Mouse (Mus musculus): ENCODE measurements at regions not wholly inside any gene's neighbourhood (a gene's known extent, or its start where the extent isn't known, plus 50 kb on each side); places are given as distances from the start of the nearest gene placed in this dataset.

DNA sequence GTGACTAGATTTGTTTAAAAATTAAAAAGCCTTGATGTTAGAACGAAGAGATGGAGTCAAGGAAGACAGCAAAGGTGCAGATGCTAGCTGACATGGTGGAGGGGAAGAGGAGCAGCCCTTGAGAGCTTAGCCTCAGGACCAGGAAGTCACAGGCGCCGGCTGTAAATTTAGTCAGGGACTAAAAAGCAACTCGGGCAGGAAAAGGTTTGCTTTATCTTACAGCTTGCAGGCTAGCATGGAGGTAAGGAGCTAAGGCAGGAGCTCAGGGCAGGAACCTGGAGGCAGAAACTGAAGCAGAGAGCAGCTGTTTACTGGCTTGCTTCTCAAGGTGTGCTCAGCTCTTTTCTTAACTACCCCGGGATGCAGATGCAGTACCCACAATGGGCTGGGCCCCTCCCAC lies 68.3 kb upstream of the Tmem150c start:
- Histone ChIP-seq H3K9me3 (replicated peaks; ENCODE audit: low read length) (0 out of 2 replicates have a peak, but pooled peaks cover 3% of the 10 kb centered on the region), H3K4me2 (ENCODE audit: low read length) (no peak overlapping the region), H3K36me3 (ENCODE audit: insufficient read depth, low read length) (no peaks in the 10 kb centered on the region), H3K27ac (no peak overlapping the region), H3K4me1 (replicated peaks; ENCODE audit: insufficient read depth, low read length) (0 out of 2 replicates have a peak, but pooled peaks cover 4% of the 10 kb centered on the region), H3K4me3 (replicated peaks; ENCODE audit: low read depth, low read length) (no peak overlapping the region), H3K27me3 (ENCODE audit: insufficient read depth, low read length) (no peaks in the 10 kb centered on the region), H3K9ac (ENCODE audit: low read depth, low read length) (no peak overlapping the region)
- no peak for DNase-seq (ENCODE audit: low spot score)
- no peak for ATAC-seq (replicated peaks; ENCODE audit: low FRiP score, low read depth)
- WGBS = 39% methylated on average over 5 of the region's 5 CpGs
- no peak for TF ChIP-seq CTCF (IDR thresholded peaks at IDR 0.05; ENCODE audit: low read depth)

DNA sequence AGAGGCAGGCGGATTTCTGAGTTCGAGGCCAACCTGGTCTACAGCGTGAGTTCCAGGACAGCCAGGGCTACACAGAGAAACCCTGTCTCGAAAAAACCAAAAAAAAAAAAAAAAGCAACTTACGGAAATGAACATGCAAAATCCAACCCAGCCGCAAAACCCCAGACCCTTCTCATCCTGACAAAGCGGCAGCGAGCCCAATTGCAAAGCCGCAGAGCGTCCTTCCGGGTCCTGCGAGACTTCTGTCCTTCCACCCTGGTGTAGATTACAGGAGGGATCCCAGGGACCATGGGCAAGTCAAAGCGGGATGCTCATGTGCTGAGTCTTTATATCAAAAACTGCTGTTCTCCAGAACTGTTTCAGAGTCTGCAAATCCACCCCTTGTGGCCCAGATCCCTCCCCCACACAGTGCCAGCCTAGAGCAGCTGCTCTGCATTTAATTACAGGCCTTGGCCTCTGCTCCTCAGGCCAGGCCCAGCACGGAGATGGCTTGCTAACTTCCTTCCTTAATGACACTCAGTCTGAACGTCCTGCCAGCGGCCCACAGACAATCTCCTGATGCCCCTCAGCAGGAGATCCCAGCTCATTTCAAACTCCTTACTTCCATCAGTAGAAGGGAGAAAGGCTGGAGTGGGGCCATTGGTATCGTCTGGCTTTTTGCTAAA lies 67.1 kb upstream of the Tmem150c start:
- Histone ChIP-seq H3K9ac (ENCODE audit: low read depth, low read length) (no peak overlapping the region), H3K4me2 (ENCODE audit: low read length) (no peak overlapping the region), H3K4me3 (replicated peaks; ENCODE audit: low read depth, low read length) (no peak overlapping the region), H3K27me3 (ENCODE audit: insufficient read depth, low read length) (no peaks in the 10 kb centered on the region), H3K27ac (0 out of 2 replicates have a peak overlapping the region, but pooled peaks have one; percentile 36), H3K4me1 (replicated peaks; ENCODE audit: insufficient read depth, low read length) (0 out of 2 replicates have a peak, but pooled peaks cover 4% of the 10 kb centered on the region), H3K9me3 (replicated peaks; ENCODE audit: low read length) (0 out of 2 replicates have a peak, but pooled peaks cover 3% of the 10 kb centered on the region), H3K36me3 (ENCODE audit: insufficient read depth, low read length) (no peaks in the 10 kb centered on the region)
- peak; percentile 39 for DNase-seq (ENCODE audit: low spot score)
- 71% methylated on average over 17 of the region's 17 CpGs for WGBS
- TF ChIP-seq CTCF (IDR thresholded peaks at IDR 0.05; ENCODE audit: low read depth) = no peak
- no peak; the same call in 1 of the 2 replicates for ATAC-seq (replicated peaks; ENCODE audit: low FRiP score, low read depth)

DNA sequence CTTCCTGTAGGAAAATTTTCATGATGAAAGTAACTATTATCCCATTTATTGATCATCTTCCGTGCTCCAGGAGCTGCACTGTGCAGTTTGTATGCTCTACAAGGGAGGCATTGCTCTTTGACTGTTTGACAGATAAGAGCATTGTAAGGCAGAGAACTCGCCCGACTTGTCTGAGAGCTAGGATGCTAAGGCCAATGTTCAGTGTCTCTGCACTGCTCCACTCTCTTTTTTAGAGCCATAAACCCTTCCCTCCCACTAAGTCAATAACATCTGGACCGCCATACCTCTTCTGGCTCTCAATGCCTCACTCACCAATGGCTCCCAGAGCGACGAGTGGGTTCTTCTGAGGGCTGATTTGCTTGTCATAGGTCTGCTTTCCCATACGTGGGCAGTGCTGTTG lies 65.9 kb upstream of the Tmem150c start:
- no peak for ATAC-seq (replicated peaks; ENCODE audit: low FRiP score, low read depth)
- 73% methylated on average over 7 of the region's 7 CpGs for WGBS
- no peak for DNase-seq (ENCODE audit: low spot score)

DNA sequence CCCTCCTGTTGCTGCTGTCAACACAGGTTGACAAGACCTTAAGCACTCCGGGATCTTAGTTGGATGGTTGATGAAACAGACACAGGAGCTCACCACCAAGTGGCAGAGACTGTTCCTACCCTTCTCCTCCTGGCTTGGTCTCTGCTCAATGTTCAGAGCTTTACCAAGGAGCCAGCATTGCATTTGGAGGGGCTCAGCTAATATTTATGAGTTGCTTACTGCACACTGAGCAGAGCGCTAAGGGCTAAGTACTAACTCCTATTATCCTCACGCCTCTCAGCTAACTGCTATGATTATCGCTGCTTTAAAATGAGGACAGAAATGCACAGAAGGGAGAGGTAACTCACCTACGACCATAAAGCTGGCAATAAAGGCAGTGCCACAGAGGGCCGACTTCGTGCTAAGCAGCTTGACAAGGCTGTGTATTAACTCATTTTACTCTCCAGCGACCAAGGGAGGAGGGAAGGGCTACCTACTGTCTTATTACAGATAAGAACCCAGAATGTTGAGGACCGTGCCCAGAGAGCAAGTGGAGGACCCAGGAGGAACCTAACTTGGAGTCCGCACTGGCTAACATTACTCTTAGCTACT lies 65.3 kb upstream of the Tmem150c start:
- H3K27me3 ChIP-seq (ENCODE audit: insufficient read depth, low read length) = no peaks in the 10 kb centered on the region
- 0 out of 2 replicates have a peak, but pooled peaks cover 3% of the 10 kb centered on the region for H3K9me3 ChIP-seq (replicated peaks; ENCODE audit: low read length)
- no peak overlapping the region for H3K9ac ChIP-seq (ENCODE audit: low read depth, low read length)
- H3K27ac ChIP-seq = no peak overlapping the region
- DNase-seq (ENCODE audit: low spot score) (no peak), ATAC-seq (replicated peaks; ENCODE audit: low FRiP score, low read depth) (no peak)
- WGBS = 67% methylated on average over 10 of the region's 10 CpGs
- H3K4me3 ChIP-seq (replicated peaks; ENCODE audit: low read depth, low read length) = no peak overlapping the region
- H3K4me1 ChIP-seq (replicated peaks; ENCODE audit: insufficient read depth, low read length) = 0 out of 2 replicates have a peak, but pooled peaks cover 4% of the 10 kb centered on the region
- no peaks in the 10 kb centered on the region for H3K36me3 ChIP-seq (ENCODE audit: insufficient read depth, low read length)
- no peak for TF ChIP-seq CTCF (IDR thresholded peaks at IDR 0.05; ENCODE audit: low read depth)
- H3K4me2 ChIP-seq (ENCODE audit: low read length) = no peak overlapping the region

More for the DNA sequence above, 65.9 kb upstream of the Tmem150c start:
- Histone ChIP-seq H3K4me2 (ENCODE audit: low read length) (no peak overlapping the region), H3K27me3 (ENCODE audit: insufficient read depth, low read length) (no peaks in the 10 kb centered on the region), H3K4me1 (replicated peaks; ENCODE audit: insufficient read depth, low read length) (0 out of 2 replicates have a peak, but pooled peaks cover 4% of the 10 kb centered on the region), H3K36me3 (ENCODE audit: insufficient read depth, low read length) (no peaks in the 10 kb centered on the region), H3K4me3 (replicated peaks; ENCODE audit: low read depth, low read length) (no peak overlapping the region), H3K27ac (no peak overlapping the region), H3K9me3 (replicated peaks; ENCODE audit: low read length) (0 out of 2 replicates have a peak, but pooled peaks cover 3% of the 10 kb centered on the region), H3K9ac (ENCODE audit: low read depth, low read length) (no peak overlapping the region)
- no peak for TF ChIP-seq CTCF (IDR thresholded peaks at IDR 0.05; ENCODE audit: low read depth)

DNA sequence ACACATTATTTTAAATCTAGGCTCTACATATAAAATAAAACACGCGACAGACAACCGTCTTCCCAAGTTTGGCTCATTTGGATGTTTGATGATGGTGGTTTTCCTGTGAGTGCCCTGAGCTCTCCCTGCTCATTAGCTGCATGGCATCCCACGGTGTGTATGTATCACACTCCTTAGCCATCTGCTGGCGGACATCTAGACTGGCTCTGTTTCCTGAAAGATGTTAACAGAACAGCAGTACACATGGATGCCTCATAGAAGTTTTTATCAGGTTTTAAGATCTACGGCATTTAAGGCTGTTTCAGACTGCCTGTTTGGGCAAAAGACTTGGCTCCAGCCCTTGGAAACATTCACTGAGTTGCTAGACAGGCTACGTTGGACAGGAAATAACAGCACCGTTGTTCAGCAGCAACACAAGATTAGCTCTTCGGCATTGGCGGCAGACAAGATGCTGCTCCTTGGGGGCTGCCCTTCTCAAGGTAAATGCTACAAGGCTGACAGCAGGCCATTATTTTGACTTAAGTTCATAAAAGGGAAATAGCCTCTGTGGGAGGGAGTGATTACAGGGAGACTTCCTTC lies 61.5 kb upstream of the Tmem150c start:
- H3K27me3 ChIP-seq (ENCODE audit: insufficient read depth, low read length) = no peaks in the 10 kb centered on the region
- peak; percentile 31; the same call in 1 of the 2 replicates for TF ChIP-seq CTCF (IDR thresholded peaks at IDR 0.05; ENCODE audit: low read depth)
- no peak overlapping the region; the same call in 1 of the 2 replicates for H3K27ac ChIP-seq
- no peak overlapping the region for H3K9ac ChIP-seq (ENCODE audit: low read depth, low read length)
- ATAC-seq (replicated peaks; ENCODE audit: low FRiP score, low read depth) = no peak
- WGBS = 32% methylated on average over 10 of the region's 10 CpGs
- DNase-seq (ENCODE audit: low spot score) = peak; percentile 51
- H3K4me3 ChIP-seq (replicated peaks; ENCODE audit: low read depth, low read length) = no peak overlapping the region
- H3K36me3 ChIP-seq (ENCODE audit: insufficient read depth, low read length) = no peaks in the 10 kb centered on the region
- H3K4me2 ChIP-seq (ENCODE audit: low read length) = no peak overlapping the region
- no peaks in the 10 kb centered on the region for H3K4me1 ChIP-seq (replicated peaks; ENCODE audit: insufficient read depth, low read length)
- no peaks in the 10 kb centered on the region for H3K9me3 ChIP-seq (replicated peaks; ENCODE audit: low read length)

DNA sequence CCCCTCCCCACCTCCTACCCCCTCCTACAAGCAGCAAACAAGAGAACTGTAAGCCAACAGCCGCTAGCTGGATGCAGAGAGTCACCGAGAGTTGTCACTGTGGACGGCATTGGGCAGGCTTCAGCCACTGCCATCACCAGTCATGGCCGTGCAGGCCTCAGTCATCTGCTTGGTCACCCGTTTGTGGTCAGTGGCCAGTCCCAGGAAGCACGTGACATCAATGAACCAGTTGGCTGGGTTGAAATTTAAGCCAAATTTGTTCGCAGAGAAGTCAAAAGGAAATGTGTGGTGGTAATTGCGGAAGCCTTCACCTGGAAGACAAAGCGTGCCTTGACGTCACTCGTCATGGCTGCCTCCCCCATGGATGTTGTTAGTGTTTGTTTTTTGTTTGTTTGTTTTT lies 60.7 kb upstream of the Tmem150c start:
- Histone ChIP-seq H3K4me2 (ENCODE audit: low read length) (no peak overlapping the region), H3K9me3 (replicated peaks; ENCODE audit: low read length) (no peaks in the 10 kb centered on the region), H3K27ac (no peak overlapping the region), H3K36me3 (ENCODE audit: insufficient read depth, low read length) (no peaks in the 10 kb centered on the region), H3K4me1 (replicated peaks; ENCODE audit: insufficient read depth, low read length) (no peaks in the 10 kb centered on the region), H3K4me3 (replicated peaks; ENCODE audit: low read depth, low read length) (no peak overlapping the region), H3K9ac (ENCODE audit: low read depth, low read length) (no peak overlapping the region), H3K27me3 (ENCODE audit: insufficient read depth, low read length) (no peaks in the 10 kb centered on the region)
- 71% methylated on average over 11 of the region's 11 CpGs for WGBS
- ATAC-seq (replicated peaks; ENCODE audit: low FRiP score, low read depth) (no peak), DNase-seq (ENCODE audit: low spot score) (no peak)
- TF ChIP-seq CTCF (IDR thresholded peaks at IDR 0.05; ENCODE audit: low read depth) = no peak
